Mouse (Mus musculus) embryonic fibroblast, embryonic 13.5 days (primary cell): ENCODE results near the gene Btnl10.

Experiments
- CTCF ChIP-seq: IDR thresholded peaks from 2 replicates; pipeline ENCODE4 v1.5.1; 2011; ENCODE audit warnings: mild to moderate bottlenecking, control low read depth, low read length, moderate library complexity, borderline replicate concordance; ENCODE audit not compliant: insufficient read depth
- POLR2A ChIP-seq: IDR thresholded peaks from 2 replicates; pipeline ENCODE4 v1.6.1; 2011; ENCODE audit warnings: low read depth, mild to moderate bottlenecking, control low read depth, low read length, moderate library complexity

DNA sequence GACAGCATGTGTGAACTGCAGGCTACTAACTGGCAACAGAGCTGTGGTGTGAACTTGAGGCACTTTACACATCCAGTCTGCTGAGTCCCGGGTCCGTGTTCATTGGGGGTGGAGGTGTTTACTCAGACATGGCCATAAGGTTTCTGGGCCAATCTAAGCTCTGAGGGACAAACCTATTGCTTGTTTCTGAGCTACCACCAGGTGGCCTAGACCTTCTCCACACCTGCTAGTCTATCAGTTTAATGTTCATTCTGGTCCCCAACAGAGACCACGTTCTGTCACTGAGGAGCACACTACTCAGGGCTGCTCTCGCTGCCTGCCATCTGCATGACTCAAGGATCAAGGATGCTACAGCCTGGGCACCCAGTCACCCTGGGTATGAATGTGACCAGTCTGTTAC, 13.9 kb downstream of the Btnl10 start:
- TF ChIP-seq CTCF (no peak), POLR2A (no peak)
